Mouse (Mus musculus) intestine, embryonic 15.5 days (tissue): ENCODE results near the gene Tgfbr3. TPM values are rescaled to one million over a fixed set of nuclear protein-coding genes. Genes with fewer than 3 reads are reported as not detected.

ENCODE experiments used
- ATAC-seq: fragments of 200-750 bp; cut with Nextera tagmentation; 2 replicates; pipeline ENCODE4 v1.8.0; 2017; ENCODE audit warnings: moderate TSS enrichment, moderate library complexity
- H3K27ac ChIP-seq: fragments of 300-500 bp; sonication (generic); 2 replicates; pipeline ENCODE4 v1.5.1; 2015; ENCODE audit warnings: mild to moderate bottlenecking, inconsistent platforms
- H3K27me3 ChIP-seq: fragments of 300-500 bp; sonication (generic); replicated peaks from 2 replicates; pipeline ENCODE4 v1.6.1; 2015; ENCODE audit warnings: inconsistent platforms
- H3K36me3 ChIP-seq: fragments of 300-500 bp; sonication (generic); 2 replicates; pipeline ENCODE4 v1.6.1; 2015; ENCODE audit warnings: inconsistent platforms
- H3K4me1 ChIP-seq: fragments of 300-500 bp; sonication (generic); replicated peaks from 2 replicates; pipeline ENCODE4 v1.6.1; 2015; ENCODE audit warnings: inconsistent platforms
- H3K4me2 ChIP-seq: fragments of 300-500 bp; sonication (generic); replicated peaks from 2 replicates; pipeline ENCODE4 v1.6.1; 2015; ENCODE audit warnings: mild to moderate bottlenecking, inconsistent platforms
- H3K4me3 ChIP-seq: fragments of 300-500 bp; sonication (generic); replicated peaks from 2 replicates; pipeline ENCODE4 v1.5.1; 2015; ENCODE audit warnings: inconsistent platforms
- H3K9ac ChIP-seq: fragments of 300-500 bp; sonication (generic); 2 replicates; pipeline ENCODE4 v1.6.1; 2015; ENCODE audit warnings: inconsistent platforms
- H3K9me3 ChIP-seq: fragments of 300-500 bp; sonication (generic); 2 replicates; pipeline ENCODE4 v1.6.1; 2016; ENCODE audit warnings: inconsistent platforms
- WGBS: fragments of 180-500 bp; shearing (Covaris S2); methylation state at CpG from one replicate; pipeline ENCODE4 v1.1.7; 2015; 5-methylcytosine and 5-hydroxymethylcytosine counted together
- polyA plus RNA-seq: library from polyadenylated mRNA; unstranded; fragments of >200 nt; fragmentation: Nextera tagmentation; extraction: Ambion mirVana; gene quantifications from 2 replicates; pipeline ENCODE4 v1.2.1, GENCODE M21; 2015

Tgfbr3 gene
- polyA plus RNA-seq, 1 experiment from 2014 or later, result 14.4 TPM

DNA sequence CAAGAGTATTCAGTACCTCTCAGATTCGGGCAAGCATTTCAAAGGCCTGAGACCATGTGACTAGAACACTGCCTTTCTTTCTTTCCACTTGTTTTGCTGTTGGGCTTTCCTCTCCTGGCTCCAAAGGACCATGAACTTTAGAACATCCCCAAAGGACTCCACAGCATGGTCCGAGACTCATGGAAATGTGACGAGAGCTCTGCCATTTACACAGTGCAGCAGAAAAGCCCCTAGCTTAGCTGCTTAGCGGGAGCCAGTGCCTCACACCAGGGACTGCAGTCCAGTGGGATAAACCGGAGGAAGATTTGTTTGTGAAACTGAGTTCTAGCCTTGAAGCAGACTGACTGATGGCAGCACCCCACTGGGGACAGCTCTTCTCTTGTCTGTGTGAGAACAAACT is 224.5 kb downstream of the Tgfbr3 start:
- H3K27me3 ChIP-seq, result no peaks in the 10 kb centered on the region
- H3K9ac ChIP-seq, result no peak overlapping the region
- no peaks in the 10 kb centered on the region for H3K36me3 ChIP-seq
- 81% methylated on average over 5 of the region's 5 CpGs for WGBS
- no peak overlapping the region for H3K4me3 ChIP-seq
- H3K9me3 ChIP-seq, result no peaks in the 10 kb centered on the region
- no peak overlapping the region for H3K4me2 ChIP-seq
- ATAC-seq, result no peak
- H3K27ac ChIP-seq, result no peak overlapping the region
- no peaks in the 10 kb centered on the region for H3K4me1 ChIP-seq

- H3K27me3 ChIP-seq, result no peaks in the 10 kb centered on the region
- ATAC-seq, result no peak
- H3K9me3 ChIP-seq, result no peaks in the 10 kb centered on the region
- H3K4me1 ChIP-seq, result 0 out of 2 replicates have a peak, but pooled peaks cover 3% of the 10 kb centered on the region
- no peaks in the 10 kb centered on the region for H3K36me3 ChIP-seq
- 78% methylated on average over 12 of the region's 12 CpGs for WGBS
- no peak overlapping the region for H3K4me2 ChIP-seq
- no peak overlapping the region for H3K27ac ChIP-seq
- no peak overlapping the region for H3K4me3 ChIP-seq
- no peak overlapping the region for H3K9ac ChIP-seq
Observed at GRCm38 (mm10) chr5:107062229-107062852, 227.1 kb downstream of the Tgfbr3 start.

- Histone ChIP-seq H3K4me2 (no peak overlapping the region), H3K9me3 (no peaks in the 10 kb centered on the region), H3K27ac (no peak overlapping the region), H3K27me3 (no peaks in the 10 kb centered on the region), H3K36me3 (no peaks in the 10 kb centered on the region), H3K9ac (no peak overlapping the region), H3K4me3 (no peak overlapping the region), H3K4me1 (peaks cover 15% of the 10 kb centered on the region; the same call in 1 of the 2 replicates)
- 83% methylated on average over 5 of the region's 5 CpGs for WGBS
- ATAC-seq, result no peak
Observed at GRCm38 (mm10) chr5:107059514-107059913, 229.9 kb downstream of the Tgfbr3 start.

- Histone ChIP-seq H3K9ac (no peak overlapping the region), H3K4me2 (no peak overlapping the region), H3K36me3 (no peaks in the 10 kb centered on the region), H3K9me3 (no peaks in the 10 kb centered on the region), H3K27ac (no peak overlapping the region), H3K4me3 (no peak overlapping the region), H3K27me3 (no peaks in the 10 kb centered on the region), H3K4me1 (peaks cover 15% of the 10 kb centered on the region; the same call in 1 of the 2 replicates)
- ATAC-seq, result no peak
- 62% methylated on average over 4 of the region's 4 CpGs for WGBS
Observed at GRCm38 (mm10) chr5:107058642-107059041, 230.8 kb downstream of the Tgfbr3 start.

Other genes starting within 250 kb of the Tgfbr3 start
- 1.1 and 1.2 TPM in 2 replicates for gene Brdt, start 41.5 kb upstream of the Tgfbr3 start, polyA plus RNA-seq
- gene Ephx4, start 113.1 kb upstream of the Tgfbr3 start, polyA plus RNA-seq, result 0.44 and 0.81 TPM in 2 replicates
- gene Lpcat2b, start 141.9 kb upstream of the Tgfbr3 start, polyA plus RNA-seq, result not detected in 2 replicates
- gene Btbd8, start 148.4 kb upstream of the Tgfbr3 start, polyA plus RNA-seq, result 4.0 and 4.1 TPM in 2 replicates
- 0.04 and 0.24 TPM in 2 replicates for gene Gm42669, start 218.0 kb upstream of the Tgfbr3 start, polyA plus RNA-seq
- 0.05 and 0.21 TPM in 2 replicates for gene 1700028K03Rik, start 245.1 kb upstream of the Tgfbr3 start, polyA plus RNA-seq